Mouse (Mus musculus): ENCODE results near the gene Hcar1. TPM values are rescaled to one million over a fixed set of nuclear protein-coding genes. Genes with fewer than 3 reads are reported as not detected.
A peak's percentile ranks its signal among the peaks of the same experiment; 100 is the strongest.

Gene Hcar1
- polyA plus RNA-seq (2016; fragmentation: Nextera tagmentation; extraction: Ambion mirVana): 0.35 and 0.50 TPM in 2 replicates

DNA sequence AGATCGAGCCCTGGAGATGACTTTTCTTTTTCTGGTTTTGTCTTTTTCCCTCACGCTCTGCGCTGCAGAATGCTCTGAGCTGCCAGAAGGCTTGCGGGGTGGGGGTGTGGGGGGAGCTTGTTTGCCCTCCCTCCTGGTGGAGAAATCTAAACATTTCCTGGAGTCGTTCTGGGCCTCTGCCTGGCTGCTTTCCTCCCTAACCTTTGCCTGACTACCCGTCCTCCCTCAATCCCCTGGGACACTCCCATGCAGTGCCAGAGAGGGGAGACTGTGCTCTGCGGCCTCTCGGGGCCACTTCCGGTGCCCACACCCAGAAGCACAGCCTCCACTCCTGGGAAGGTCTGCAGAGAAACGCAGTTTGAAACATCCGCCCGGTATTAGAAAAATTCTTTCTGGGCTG lies at the start of gene Hcar1:
TSS of gene Hcar1 (minus strand) at position 93 of the 400 bp plus-strand sequence.
- Histone ChIP-seq H3K36me3 (no peaks in the 10 kb centered on the region), H3K4me3 (no peak within 1 kb of the TSS), H3K4me2 (replicated peaks) (no peak within 1 kb of the TSS), H3K9ac (replicated peaks) (no peak within 1 kb of the TSS), H3K9me3 (no peaks in the 10 kb centered on the region), H3K27me3 (no peaks in the 10 kb centered on the region), H3K27ac (replicated peaks) (no peak within 1 kb of the TSS), H3K4me1 (no peaks in the 10 kb centered on the region)
- ATAC-seq (ENCODE audit: low FRiP score, low read depth): no peak
- WGBS: 72% methylated on average over 12 of the region's 12 CpGs

DNA sequence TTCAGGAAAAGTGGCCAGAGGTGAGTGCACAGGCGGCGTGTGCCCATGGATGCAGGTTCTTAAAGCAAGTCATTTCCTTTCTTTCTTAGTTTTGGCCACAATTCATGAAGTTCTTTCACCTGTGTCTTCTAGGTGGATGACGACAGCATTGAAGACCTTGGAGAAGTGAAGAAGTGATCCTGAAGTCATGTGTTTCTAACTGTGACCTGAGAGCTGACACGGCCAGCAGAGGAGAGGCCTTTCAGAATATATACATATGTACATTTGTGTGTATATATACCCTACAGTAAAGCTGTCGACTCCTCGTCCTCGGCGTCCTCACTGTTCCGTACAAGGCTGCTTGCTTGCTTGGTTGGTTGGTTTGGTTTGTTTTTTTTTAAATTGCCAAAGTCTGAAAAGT lies 47.3 kb upstream of the Hcar1 start, which contains the start of gene Gm43518:
TSS of gene Gm43518 (plus strand) at position 301 of the 400 bp plus-strand sequence.
- ATAC-seq (ENCODE audit: low FRiP score, low read depth): no peak
- Histone ChIP-seq H3K4me3 (no peak within 1 kb of the TSS), H3K27ac (replicated peaks) (no peak within 1 kb of the TSS), H3K36me3 (peaks cover 67% of the 10 kb centered on the region), H3K4me2 (replicated peaks) (no peak within 1 kb of the TSS), H3K9me3 (no peaks in the 10 kb centered on the region), H3K27me3 (no peaks in the 10 kb centered on the region), H3K9ac (replicated peaks) (no peak within 1 kb of the TSS), H3K4me1 (peaks cover 4% of the 10 kb centered on the region)
- WGBS: 98% methylated on average over 9 of the region's 9 CpGs

DNA sequence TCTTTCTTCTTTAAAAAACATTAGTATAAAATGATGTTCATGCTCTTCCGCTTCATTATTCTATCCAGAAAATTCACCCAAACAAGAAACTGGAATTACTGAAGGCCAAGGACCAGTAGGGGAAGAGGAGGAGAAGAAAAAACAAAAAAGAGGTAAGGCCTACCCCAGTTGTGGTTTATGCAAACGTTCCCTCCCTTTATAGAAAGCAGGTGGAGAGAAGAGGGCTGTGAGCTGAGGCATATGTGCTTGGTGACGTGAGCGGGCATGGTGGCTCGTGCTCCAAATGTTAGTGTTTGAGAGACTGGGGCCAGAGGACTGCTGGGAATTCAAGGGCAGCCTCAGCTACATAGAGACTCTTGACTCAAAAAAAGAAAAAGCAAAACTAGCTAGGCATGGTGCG lies 42.3 kb upstream of the Hcar1 start:
- H3K36me3 ChIP-seq: peaks cover 88% of the 10 kb centered on the region
- ATAC-seq (ENCODE audit: low FRiP score, low read depth): no peak
- no peaks in the 10 kb centered on the region for H3K27me3 ChIP-seq
- no peak overlapping the region for H3K9ac ChIP-seq (replicated peaks)
- no peak overlapping the region for H3K4me2 ChIP-seq (replicated peaks)
- H3K27ac ChIP-seq (replicated peaks): no peak overlapping the region
- H3K9me3 ChIP-seq: no peaks in the 10 kb centered on the region
- WGBS: 95% methylated on average over 6 of the region's 6 CpGs
- H3K4me3 ChIP-seq: no peak overlapping the region
- H3K4me1 ChIP-seq: no peaks in the 10 kb centered on the region

DNA sequence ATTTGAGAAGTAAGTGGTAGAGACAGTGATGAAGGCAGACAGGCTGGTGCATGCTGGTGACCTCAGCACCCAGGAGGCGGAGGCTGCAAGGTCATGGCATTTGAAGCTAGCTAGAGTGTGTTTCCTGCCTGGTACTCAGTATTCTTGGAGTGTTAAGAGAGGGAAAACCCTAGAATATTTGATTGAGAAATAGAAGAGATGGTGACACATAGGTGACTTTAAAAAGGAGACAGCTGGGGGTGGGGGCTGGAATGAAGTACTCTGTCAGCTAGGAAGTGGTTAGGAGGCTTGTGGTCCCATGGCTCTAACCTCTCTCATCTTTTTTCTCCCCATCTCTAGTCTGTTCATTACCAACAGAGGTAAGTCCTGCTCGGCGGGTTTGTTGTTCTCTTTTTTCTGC lies 35.0 kb upstream of the Hcar1 start:
- 95% methylated on average over 3 of the region's 3 CpGs for WGBS
- Histone ChIP-seq H3K27me3 (no peaks in the 10 kb centered on the region), H3K4me1 (no peaks in the 10 kb centered on the region), H3K27ac (replicated peaks) (no peak overlapping the region), H3K9me3 (no peaks in the 10 kb centered on the region), H3K4me3 (no peak overlapping the region), H3K4me2 (replicated peaks) (no peak overlapping the region), H3K9ac (replicated peaks) (no peak overlapping the region), H3K36me3 (peaks cover 64% of the 10 kb centered on the region)
- ATAC-seq (ENCODE audit: low FRiP score, low read depth): no peak

DNA sequence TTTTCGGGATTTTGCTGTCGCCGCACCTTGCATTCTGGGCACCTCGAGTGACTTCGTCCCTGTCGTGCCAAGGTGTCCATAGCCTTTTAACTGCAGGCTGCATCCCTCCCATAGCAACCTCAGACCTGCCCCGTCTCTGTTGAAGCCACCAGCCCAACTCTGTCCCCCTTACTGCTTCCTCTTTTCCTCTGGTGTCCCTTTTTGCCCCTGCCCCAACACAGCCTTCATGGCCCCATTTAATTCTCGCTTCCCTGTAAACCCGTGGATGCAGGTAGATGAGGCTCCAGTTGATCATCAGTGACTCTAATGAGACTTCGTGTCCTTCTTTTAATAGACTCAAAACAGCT lies 27.8 kb upstream of the Hcar1 start:
- Histone ChIP-seq H3K9me3 (no peaks in the 10 kb centered on the region), H3K36me3 (peaks cover 35% of the 10 kb centered on the region), H3K4me1 (peaks cover 16% of the 10 kb centered on the region), H3K27me3 (no peaks in the 10 kb centered on the region), H3K4me3 (peak overlapping the region; percentile 98), H3K9ac (replicated peaks) (peak overlapping the region; percentile 99), H3K27ac (replicated peaks) (peak overlapping the region; percentile 84), H3K4me2 (replicated peaks) (peak overlapping the region; percentile 96)
- ATAC-seq (ENCODE audit: low FRiP score, low read depth): peak; percentile 7; the same call in 1 of the 2 replicates
- 6% methylated on average over 10 of the region's 10 CpGs for WGBS

DNA sequence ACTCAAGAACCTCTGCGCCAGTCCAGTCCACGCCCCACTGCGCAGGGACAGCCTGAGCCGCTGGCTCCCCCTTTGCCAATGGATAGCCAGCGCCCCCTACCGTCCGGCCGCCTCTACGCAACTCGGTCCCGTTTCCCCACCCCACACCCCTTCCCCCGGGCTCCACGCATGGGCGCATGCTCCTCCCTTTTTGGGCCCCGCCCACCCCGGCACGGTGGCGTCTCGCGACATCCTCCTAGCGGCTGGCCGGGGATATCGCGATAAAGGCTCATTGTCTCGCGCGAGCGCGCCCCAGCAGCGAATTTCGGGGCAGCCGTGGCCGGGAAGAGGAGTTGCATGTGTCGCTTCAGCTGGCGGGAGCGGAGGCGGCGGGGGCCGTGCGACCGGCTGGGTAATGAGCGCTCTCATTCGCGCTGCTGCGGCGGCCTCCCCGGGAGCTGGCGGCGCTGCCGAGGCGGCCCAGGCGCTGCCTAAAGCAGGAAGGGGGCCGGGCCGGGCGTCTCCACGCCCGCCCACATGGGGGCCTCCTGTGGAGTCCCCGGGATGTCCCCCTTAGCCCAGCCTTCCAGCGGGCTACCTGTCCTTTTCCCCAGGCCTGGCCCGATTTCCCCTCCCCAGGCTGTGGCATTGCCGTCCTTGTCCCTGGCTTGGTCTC lies 27.3 kb upstream of the Hcar1 start, which contains the start of gene Denr:
TSS of gene Denr (plus strand) at position 200 of the 655 bp plus-strand sequence.
- under 1% methylated on average over 61 of the region's 61 CpGs for WGBS
- H3K4me3 ChIP-seq: peak within 1 kb of the TSS; percentile 98
- ATAC-seq (ENCODE audit: low FRiP score, low read depth): peak; percentile 97

DNA sequence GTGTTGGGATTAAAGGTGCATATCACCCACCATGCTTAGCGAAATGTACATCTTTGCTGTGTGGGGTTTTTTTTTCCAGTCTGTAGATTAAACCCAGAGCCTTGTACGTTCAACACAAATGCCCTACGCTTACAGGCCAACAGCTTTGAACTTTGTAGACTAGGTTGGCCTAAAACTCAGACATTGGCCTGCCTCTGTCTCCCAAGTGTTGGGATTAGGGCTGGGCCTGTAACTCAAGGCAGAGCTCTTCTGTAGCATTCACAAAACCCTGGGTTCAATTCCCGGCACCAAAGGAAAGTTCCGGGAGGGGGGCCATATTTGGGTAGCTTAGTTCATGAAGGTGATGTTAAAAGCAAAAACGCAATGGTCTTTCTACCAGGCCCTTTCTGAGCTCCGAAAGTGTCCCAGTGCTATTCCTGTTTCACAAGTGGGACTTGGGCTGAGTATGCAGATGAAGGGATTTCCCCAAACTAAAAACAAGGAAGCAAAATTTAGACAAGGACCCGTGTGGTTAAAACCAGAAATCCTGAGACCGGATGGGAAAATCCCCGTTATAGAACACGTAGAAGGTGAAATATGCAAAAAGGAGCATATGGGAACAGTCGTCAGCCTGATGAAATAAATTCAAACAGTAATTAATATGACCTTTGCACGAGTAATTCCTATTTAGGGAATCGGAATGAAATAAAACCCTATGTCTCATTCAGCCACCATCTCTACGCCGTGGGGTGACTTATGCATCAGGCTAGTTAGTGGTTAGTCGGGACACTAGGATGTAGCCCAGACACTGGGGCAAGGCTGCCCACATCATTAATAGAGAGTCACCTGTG lies 26.5 kb upstream of the Hcar1 start:
- Histone ChIP-seq H3K4me2 (replicated peaks) (peak overlapping the region; percentile 44), H3K9me3 (no peaks in the 10 kb centered on the region), H3K27ac (replicated peaks) (no peak overlapping the region), H3K36me3 (peaks cover 29% of the 10 kb centered on the region), H3K9ac (replicated peaks) (no peak overlapping the region; the same call in 1 of the 2 replicates), H3K4me3 (peak overlapping the region; percentile 98), H3K27me3 (no peaks in the 10 kb centered on the region), H3K4me1 (peaks cover 16% of the 10 kb centered on the region)
- no peak; the same call in 1 of the 2 replicates for ATAC-seq (ENCODE audit: low FRiP score, low read depth)
- WGBS: 73% methylated on average over 17 of the region's 17 CpGs

More for the DNA sequence above, 27.3 kb upstream of the Hcar1 start, which contains the start of gene Denr:
- H3K27me3 ChIP-seq: no peaks in the 10 kb centered on the region
- no peaks in the 10 kb centered on the region for H3K9me3 ChIP-seq
- peaks cover 16% of the 10 kb centered on the region for H3K4me1 ChIP-seq
- H3K9ac ChIP-seq (replicated peaks): peak within 1 kb of the TSS; percentile 99
- peaks cover 30% of the 10 kb centered on the region for H3K36me3 ChIP-seq
- peak within 1 kb of the TSS; percentile 84 for H3K27ac ChIP-seq (replicated peaks)
- H3K4me2 ChIP-seq (replicated peaks): peak within 1 kb of the TSS; percentile 96

DNA sequence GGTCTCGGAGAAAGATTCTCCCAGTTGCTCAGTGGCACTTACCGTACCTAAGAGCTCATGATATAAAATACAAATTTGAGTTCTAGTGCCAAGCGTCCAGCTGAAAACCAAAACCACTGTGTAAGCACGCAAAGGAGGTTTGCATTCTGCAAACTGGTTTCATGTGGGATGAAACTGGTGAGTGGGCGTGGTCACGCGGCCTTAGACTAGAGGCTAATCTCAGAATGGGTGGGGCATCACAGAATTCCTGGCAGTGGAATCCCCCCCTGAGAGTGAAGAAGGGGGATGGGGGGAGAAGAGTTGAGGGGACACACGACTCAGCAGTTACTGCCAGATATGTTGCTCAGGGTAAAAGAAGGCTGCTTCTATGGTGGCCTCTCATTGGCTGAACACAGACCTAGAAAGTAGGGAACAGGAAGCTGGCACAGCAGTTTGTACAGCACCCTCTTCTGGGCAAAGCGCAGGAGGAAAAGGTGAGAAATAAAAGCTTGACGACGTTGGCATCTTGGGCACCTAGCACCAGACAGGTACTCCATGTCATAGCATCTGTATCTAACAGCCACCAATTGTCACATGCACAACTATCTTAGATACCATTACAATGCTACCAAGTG lies 24.3 kb upstream of the Hcar1 start:
- no peak overlapping the region for H3K4me2 ChIP-seq (replicated peaks)
- H3K9ac ChIP-seq (replicated peaks): no peak overlapping the region
- peaks cover 9% of the 10 kb centered on the region for H3K36me3 ChIP-seq
- 75% methylated on average over 11 of the region's 11 CpGs for WGBS
- no peaks in the 10 kb centered on the region for H3K9me3 ChIP-seq
- no peak for ATAC-seq (ENCODE audit: low FRiP score, low read depth)
- peaks cover 16% of the 10 kb centered on the region for H3K4me1 ChIP-seq
- no peak overlapping the region for H3K4me3 ChIP-seq
- H3K27me3 ChIP-seq: no peaks in the 10 kb centered on the region
- no peak overlapping the region for H3K27ac ChIP-seq (replicated peaks)

DNA sequence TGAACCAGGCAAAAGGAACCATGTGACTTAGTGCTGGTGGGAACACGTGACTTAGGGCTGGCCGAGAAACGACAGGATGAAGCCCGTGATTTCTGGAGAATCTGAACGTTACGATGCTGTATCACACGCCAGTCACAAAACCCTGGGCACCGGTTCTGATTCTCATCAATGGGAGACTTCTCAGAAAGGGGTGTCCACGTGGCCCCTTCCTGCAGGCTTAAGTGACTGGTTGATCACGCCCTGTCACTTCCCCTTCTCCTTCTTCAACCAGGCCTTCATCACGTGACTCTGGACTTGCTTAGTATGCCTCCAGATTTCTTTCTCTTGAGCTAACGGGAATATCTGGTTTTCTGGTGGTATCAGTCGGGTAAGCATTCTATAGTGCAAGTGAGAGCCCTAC lies 17.5 kb upstream of the Hcar1 start:
- Histone ChIP-seq H3K4me3 (no peak overlapping the region), H3K27ac (replicated peaks) (no peak overlapping the region), H3K9ac (replicated peaks) (no peak overlapping the region), H3K4me1 (no peaks in the 10 kb centered on the region), H3K9me3 (no peaks in the 10 kb centered on the region), H3K36me3 (no peaks in the 10 kb centered on the region), H3K27me3 (no peaks in the 10 kb centered on the region), H3K4me2 (replicated peaks) (no peak overlapping the region)
- no peak for ATAC-seq (ENCODE audit: low FRiP score, low read depth)
- 84% methylated on average over 13 of the region's 13 CpGs for WGBS

DNA sequence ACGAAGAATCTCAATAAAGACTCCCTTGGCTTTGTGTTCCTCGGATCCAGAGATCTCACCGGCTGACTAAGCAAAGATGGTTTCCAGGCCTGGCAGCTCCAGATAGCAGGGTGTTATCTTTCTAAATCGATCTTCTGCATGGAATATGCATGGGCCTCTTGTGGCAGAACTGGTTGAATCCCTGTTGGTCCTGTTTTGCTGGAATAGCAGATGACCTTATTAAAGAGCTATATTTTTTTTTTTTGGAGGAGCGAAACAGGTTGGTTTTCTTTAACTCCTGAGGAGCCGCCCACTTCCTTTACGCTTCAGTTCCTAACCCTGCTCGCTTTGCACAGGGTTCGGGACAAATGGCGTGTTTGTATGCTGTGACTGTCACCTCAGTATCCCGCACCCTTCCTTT lies 16.6 kb upstream of the Hcar1 start:
- Histone ChIP-seq H3K4me2 (replicated peaks) (no peak overlapping the region), H3K4me1 (no peaks in the 10 kb centered on the region), H3K27me3 (no peaks in the 10 kb centered on the region), H3K27ac (replicated peaks) (no peak overlapping the region), H3K9me3 (no peaks in the 10 kb centered on the region), H3K4me3 (no peak overlapping the region), H3K36me3 (no peaks in the 10 kb centered on the region), H3K9ac (replicated peaks) (no peak overlapping the region)
- WGBS: 87% methylated on average over 11 of the region's 11 CpGs
- no peak for ATAC-seq (ENCODE audit: low FRiP score, low read depth)

DNA sequence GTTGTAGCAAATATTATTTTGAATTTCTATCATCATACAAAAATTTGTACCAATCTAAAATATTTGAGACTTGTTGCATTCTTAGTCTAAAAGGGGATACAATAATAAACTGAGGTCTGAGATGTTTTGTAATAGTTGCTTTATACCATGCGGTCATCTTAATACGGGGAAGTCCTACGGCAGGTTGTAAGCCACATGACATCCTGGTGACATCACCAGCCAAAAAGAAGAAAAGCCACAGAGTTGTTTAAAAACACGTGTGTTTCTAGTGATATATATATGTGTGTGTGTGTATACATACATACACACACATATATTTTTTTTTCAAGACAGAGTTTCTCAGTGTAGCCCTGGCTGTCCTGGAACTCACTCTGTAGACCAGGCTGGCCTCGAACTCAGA lies 13.7 kb upstream of the Hcar1 start:
- Histone ChIP-seq H3K27me3 (no peaks in the 10 kb centered on the region), H3K9ac (replicated peaks) (no peak overlapping the region), H3K4me1 (no peaks in the 10 kb centered on the region), H3K9me3 (no peaks in the 10 kb centered on the region), H3K4me2 (replicated peaks) (no peak overlapping the region), H3K27ac (replicated peaks) (no peak overlapping the region), H3K36me3 (no peaks in the 10 kb centered on the region), H3K4me3 (no peak overlapping the region)
- 89% methylated on average over 5 of the region's 5 CpGs for WGBS
- no peak for ATAC-seq (ENCODE audit: low FRiP score, low read depth)

DNA sequence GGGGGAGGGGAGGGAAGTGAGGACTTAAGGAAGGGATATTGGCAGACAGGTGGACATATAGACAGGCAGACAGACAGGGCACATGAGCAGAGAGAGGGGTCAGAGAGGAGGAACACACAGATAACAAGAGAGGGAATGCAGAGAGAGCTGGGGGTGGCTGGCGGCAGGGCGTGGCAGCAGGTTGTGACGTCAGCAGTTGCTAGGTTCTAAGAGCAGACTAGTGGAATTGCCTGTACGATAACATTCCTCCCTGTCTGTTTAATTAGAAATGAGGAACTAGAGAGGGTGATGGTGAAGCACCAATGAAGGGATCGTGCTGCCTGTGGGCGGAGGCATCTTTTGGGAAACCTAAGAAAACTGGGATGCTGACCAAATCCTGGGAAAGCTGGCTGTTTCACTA lies 11.8 kb upstream of the Hcar1 start:
- Histone ChIP-seq H3K4me3 (no peak overlapping the region), H3K27me3 (no peaks in the 10 kb centered on the region), H3K9ac (replicated peaks) (no peak overlapping the region), H3K4me2 (replicated peaks) (no peak overlapping the region), H3K27ac (replicated peaks) (no peak overlapping the region), H3K36me3 (no peaks in the 10 kb centered on the region), H3K9me3 (no peaks in the 10 kb centered on the region), H3K4me1 (no peaks in the 10 kb centered on the region)
- WGBS: 40% methylated on average over 6 of the region's 6 CpGs
- no peak for ATAC-seq (ENCODE audit: low FRiP score, low read depth)
